Mouse (Mus musculus): ENCODE data around the gene Cdh24.

The Cdh24 gene

GRCm38 (mm10) chr14:54607226-54607625 lies 33.9 kb downstream of the Cdh24 start:
- DNase-seq (ENCODE audit: extremely low spot score): no peak

- DNase-seq (ENCODE audit: extremely low spot score): peak; percentile 83
Observed at GRCm38 (mm10) chr14:54605752-54606321, 35.3 kb downstream of the Cdh24 start, which contains the start of gene 4931414P19Rik. TSS of gene 4931414P19Rik (minus strand) at chr14:54605993.

GRCm38 (mm10) chr14:54603686-54604085 lies 37.5 kb downstream of the Cdh24 start:
- no peak for DNase-seq (ENCODE audit: extremely low spot score)

GRCm38 (mm10) chr14:54603038-54603654 lies 38.0 kb downstream of the Cdh24 start:
- peak; percentile 94 for DNase-seq (ENCODE audit: extremely low spot score)

- DNase-seq (ENCODE audit: extremely low spot score): no peak
Observed at GRCm38 (mm10) chr14:54602613-54603012, 38.6 kb downstream of the Cdh24 start.

GRCm38 (mm10) chr14:54601601-54602000 lies 39.6 kb downstream of the Cdh24 start:
- DNase-seq (ENCODE audit: extremely low spot score): no peak

GRCm38 (mm10) chr14:54597084-54597483 lies 44.1 kb downstream of the Cdh24 start:
- no peak for DNase-seq (ENCODE audit: extremely low spot score)

- DNase-seq (ENCODE audit: extremely low spot score): no peak
Observed at GRCm38 (mm10) chr14:54594631-54595414, 46.3 kb downstream of the Cdh24 start.

- DNase-seq (ENCODE audit: extremely low spot score): no peak
Observed at GRCm38 (mm10) chr14:54594055-54594454, 47.1 kb downstream of the Cdh24 start.

- no peak for DNase-seq (ENCODE audit: extremely low spot score)
Observed at GRCm38 (mm10) chr14:54592319-54592934, 48.7 kb downstream of the Cdh24 start.

GRCm38 (mm10) chr14:54591056-54591455 lies 50.1 kb downstream of the Cdh24 start:
- no peak for DNase-seq (ENCODE audit: extremely low spot score)

- peak; percentile 67 for DNase-seq (ENCODE audit: extremely low spot score)
Observed at GRCm38 (mm10) chr14:54583681-54584338, 57.4 kb downstream of the Cdh24 start.

- DNase-seq (ENCODE audit: extremely low spot score): no peak
Observed at GRCm38 (mm10) chr14:54582536-54582935, 58.6 kb downstream of the Cdh24 start.

All from embryo, embryonic 9.5 days (tissue).